Mouse (Mus musculus): Measurements from ENCODE around the gene Cactin. TPM values are rescaled to one million over a fixed set of nuclear protein-coding genes. Genes with fewer than 3 reads are reported as not detected.

Gene Cactin
- polyA plus RNA-seq, 1 experiment from 2014 or later: 15.0 TPM

DNA sequence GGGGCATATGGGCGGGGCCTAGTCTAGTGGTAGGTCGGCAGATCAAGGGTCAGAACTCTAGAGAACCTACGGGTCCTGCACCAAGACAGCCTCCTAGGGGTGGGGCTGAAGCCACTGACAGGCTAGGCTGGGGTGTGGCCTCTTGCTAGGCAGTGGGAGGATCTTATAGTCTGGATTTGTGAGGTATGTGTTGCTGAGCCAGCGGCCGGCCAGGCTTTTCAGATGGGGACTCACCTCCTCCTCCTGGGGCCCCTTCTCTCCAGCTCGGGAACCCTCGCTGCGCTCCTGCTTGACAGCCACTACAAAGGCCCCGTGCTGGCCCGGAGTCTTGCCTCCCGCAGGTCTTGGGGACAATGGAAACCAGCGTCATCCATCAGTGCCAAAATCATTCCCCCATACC is 28.2 kb downstream of the Cactin start:
- TF ChIP-seq CTCF (IDR thresholded peaks at IDR 0.05; ENCODE audit: low read depth): no peak
- no peaks in the 10 kb centered on the region for H3K27me3 ChIP-seq (replicated peaks; ENCODE audit: control insufficient read depth, insufficient read depth, low read length)
- ATAC-seq: no peak
- 4% methylated on average over 12 of the region's 12 CpGs for WGBS
- H3K4me1 ChIP-seq (replicated peaks; ENCODE audit: control insufficient read depth, insufficient read depth, low read length): no peaks in the 10 kb centered on the region
- H3K9ac ChIP-seq (ENCODE audit: low read depth, low read length): 0 out of 2 replicates have a peak overlapping the region, but pooled peaks have one; percentile 73
- peaks cover 13% of the 10 kb centered on the region; the same call in 1 of the 2 replicates for H3K36me3 ChIP-seq (ENCODE audit: control insufficient read depth, insufficient read depth)
- H3K4me3 ChIP-seq (ENCODE audit: low read depth, low read length): peak overlapping the region; percentile 76
- no peaks in the 10 kb centered on the region for H3K9me3 ChIP-seq (ENCODE audit: control insufficient read depth)
- no peak overlapping the region; the same call in 1 of the 2 replicates for H3K27ac ChIP-seq (ENCODE audit: low read depth, low read length)
- peak overlapping the region; percentile 90 for H3K4me2 ChIP-seq (replicated peaks; ENCODE audit: low read depth)

GRCm38 (mm10) chr10:81349961-81350350 is 29.1 kb downstream of the Cactin start:
- H3K4me1 ChIP-seq (replicated peaks; ENCODE audit: control insufficient read depth, insufficient read depth, low read length): no peaks in the 10 kb centered on the region
- ATAC-seq: no peak
- TF ChIP-seq CTCF (IDR thresholded peaks at IDR 0.05; ENCODE audit: low read depth): no peak

DNA sequence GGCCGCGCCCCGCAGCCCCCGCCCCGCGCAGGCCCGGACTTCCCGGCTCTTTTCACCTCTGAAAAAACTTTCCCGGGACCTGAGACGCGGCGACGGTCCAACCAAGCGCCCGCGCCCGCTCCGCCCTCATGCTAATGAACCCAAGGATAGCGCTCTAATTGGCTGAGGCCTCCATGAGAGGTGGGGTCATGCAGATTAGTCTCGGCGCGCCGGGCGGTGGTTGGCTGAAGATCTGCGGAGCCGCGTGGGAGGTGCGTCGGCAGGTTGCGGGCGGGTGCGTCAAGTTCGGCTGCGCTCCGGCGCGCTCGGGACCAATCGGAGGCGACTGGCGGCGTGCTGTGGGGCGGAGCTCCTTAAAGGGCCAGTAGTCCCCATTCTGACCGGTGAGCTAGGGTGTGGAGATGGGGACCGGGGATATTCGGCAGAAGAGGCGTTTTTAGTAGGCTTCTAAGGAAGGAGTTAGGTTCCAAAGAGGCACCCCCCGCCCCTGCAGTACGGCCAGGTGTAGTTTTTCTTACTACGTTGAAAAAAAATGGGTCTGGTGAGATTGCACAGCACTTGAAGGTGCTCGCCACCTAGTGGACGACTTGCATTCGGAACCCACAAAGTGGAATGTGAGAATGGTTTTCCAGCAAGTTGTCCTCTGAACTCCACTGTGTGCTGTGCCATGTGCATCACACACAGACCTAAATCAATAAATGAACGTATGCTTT is 29.6 kb downstream of the Cactin start, which contains the start of gene Hmg20b:
Gene Hmg20b (minus strand): TSS at position 130 of the 713 bp plus-strand sequence.
- under 1% methylated on average over 54 of the region's 54 CpGs for WGBS
- peak; percentile 92 for ATAC-seq

More at GRCm38 (mm10) chr10:81349961-81350350, 29.1 kb downstream of the Cactin start:
- H3K9me3 ChIP-seq (ENCODE audit: control insufficient read depth): no peaks in the 10 kb centered on the region
- peak overlapping the region; percentile 90 for H3K4me2 ChIP-seq (replicated peaks; ENCODE audit: low read depth)
- peak overlapping the region; percentile 76 for H3K4me3 ChIP-seq (ENCODE audit: low read depth, low read length)
- H3K9ac ChIP-seq (ENCODE audit: low read depth, low read length): peak overlapping the region; percentile 73
- no peaks in the 10 kb centered on the region for H3K27me3 ChIP-seq (replicated peaks; ENCODE audit: control insufficient read depth, insufficient read depth, low read length)
- peaks cover 13% of the 10 kb centered on the region; the same call in 1 of the 2 replicates for H3K36me3 ChIP-seq (ENCODE audit: control insufficient read depth, insufficient read depth)
- under 1% methylated on average over 28 of the region's 29 CpGs for WGBS
- H3K27ac ChIP-seq (ENCODE audit: low read depth, low read length): peak overlapping the region; percentile 75

DNA sequence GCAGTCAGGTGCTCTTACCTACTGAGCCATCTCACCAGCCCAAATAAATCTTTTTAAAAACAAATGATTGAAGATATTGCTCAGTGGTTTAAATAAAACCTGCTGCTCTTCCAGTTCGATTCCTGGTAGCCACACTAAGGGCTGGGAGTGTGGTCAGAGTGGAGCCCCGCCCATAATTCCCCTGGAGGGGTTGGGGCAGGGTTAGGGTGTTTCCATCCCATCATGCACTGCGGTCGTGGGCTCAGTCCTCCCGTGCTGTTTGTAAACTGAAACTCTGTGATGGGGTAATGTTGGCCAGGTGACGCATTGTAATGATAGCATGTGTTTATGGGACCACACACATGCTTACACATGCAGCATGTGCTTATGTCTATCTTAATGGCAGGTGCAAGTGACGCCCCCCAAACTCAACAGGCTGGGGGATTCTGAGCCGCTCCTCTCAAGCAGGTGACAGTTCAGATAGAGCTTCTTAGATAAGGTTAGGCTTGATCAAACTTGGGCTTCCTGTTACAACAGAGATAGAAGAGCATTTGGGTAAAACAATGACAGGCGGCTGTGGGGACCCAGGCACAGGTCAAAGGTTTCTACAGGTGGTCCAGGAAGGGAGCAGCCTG is 30.9 kb downstream of the Cactin start:
- Histone ChIP-seq H3K4me1 (replicated peaks; ENCODE audit: control insufficient read depth, insufficient read depth, low read length) (no peaks in the 10 kb centered on the region), H3K9ac (ENCODE audit: low read depth, low read length) (no peak overlapping the region), H3K27me3 (replicated peaks; ENCODE audit: control insufficient read depth, insufficient read depth, low read length) (no peaks in the 10 kb centered on the region), H3K9me3 (ENCODE audit: control insufficient read depth) (no peaks in the 10 kb centered on the region), H3K4me2 (replicated peaks; ENCODE audit: low read depth) (0 out of 2 replicates have a peak overlapping the region, but pooled peaks have one; percentile 21), H3K4me3 (ENCODE audit: low read depth, low read length) (no peak overlapping the region), H3K36me3 (ENCODE audit: control insufficient read depth, insufficient read depth) (peaks cover 13% of the 10 kb centered on the region; the same call in 1 of the 2 replicates), H3K27ac (ENCODE audit: low read depth, low read length) (no peak overlapping the region)
- 12% methylated on average over 9 of the region's 9 CpGs for WGBS
- no peak for TF ChIP-seq CTCF (IDR thresholded peaks at IDR 0.05; ENCODE audit: low read depth)
- ATAC-seq: no peak

More for the DNA sequence above, 29.6 kb downstream of the Cactin start, which contains the start of gene Hmg20b:
- Histone ChIP-seq H3K4me2 (replicated peaks; ENCODE audit: low read depth) (peak within 1 kb of the TSS; percentile 90), H3K9me3 (ENCODE audit: control insufficient read depth) (no peaks in the 10 kb centered on the region), H3K27ac (ENCODE audit: low read depth, low read length) (peak within 1 kb of the TSS; percentile 75), H3K27me3 (replicated peaks; ENCODE audit: control insufficient read depth, insufficient read depth, low read length) (no peaks in the 10 kb centered on the region), H3K4me1 (replicated peaks; ENCODE audit: control insufficient read depth, insufficient read depth, low read length) (no peaks in the 10 kb centered on the region), H3K9ac (ENCODE audit: low read depth, low read length) (peak within 1 kb of the TSS; percentile 73), H3K36me3 (ENCODE audit: control insufficient read depth, insufficient read depth) (peaks cover 13% of the 10 kb centered on the region; the same call in 1 of the 2 replicates), H3K4me3 (ENCODE audit: low read depth, low read length) (peak within 1 kb of the TSS; percentile 76)
- peak; percentile 93 for TF ChIP-seq CTCF (IDR thresholded peaks at IDR 0.05; ENCODE audit: low read depth)

DNA sequence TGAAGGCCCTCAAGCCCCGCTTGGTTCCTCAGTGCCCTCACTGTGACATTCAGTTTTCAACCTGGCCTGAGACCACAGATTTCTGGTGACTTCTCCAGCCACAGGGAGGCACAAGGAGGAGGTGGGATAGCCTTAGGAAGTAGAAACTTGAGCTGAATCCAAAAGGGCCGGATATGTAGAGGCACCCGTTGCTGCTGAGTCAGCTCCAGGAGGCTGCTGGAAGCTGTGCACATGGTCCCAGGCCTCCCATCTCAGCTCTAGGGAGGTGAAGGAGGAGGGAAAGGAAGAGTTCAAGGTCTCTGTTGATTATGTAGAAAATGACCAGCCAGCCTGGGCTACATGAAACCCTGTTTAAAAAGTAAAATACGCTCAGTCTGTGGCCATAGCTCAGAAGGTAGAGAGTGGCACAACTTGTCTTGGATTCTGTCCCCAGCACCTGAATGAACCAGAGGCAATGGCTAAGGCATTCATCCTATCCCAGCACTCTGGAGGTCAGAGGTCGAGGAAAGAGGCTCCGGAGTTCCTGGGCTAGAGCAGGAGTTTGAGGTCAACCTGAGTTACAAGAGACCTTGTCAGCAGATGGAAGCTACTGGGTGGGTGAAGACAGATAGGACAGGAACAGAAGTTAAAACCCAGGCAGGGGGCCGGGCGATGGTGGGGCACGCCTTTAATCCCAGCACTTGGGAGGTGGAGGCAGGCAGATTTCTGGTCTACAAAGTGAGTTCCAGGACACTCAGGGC is 34.0 kb downstream of the Cactin start:
- H3K4me2 ChIP-seq (replicated peaks; ENCODE audit: low read depth): no peak overlapping the region
- no peak for ATAC-seq
- 69% methylated on average over 9 of the region's 9 CpGs for WGBS
- peaks cover 6% of the 10 kb centered on the region; the same call in 1 of the 2 replicates for H3K4me1 ChIP-seq (replicated peaks; ENCODE audit: control insufficient read depth, insufficient read depth, low read length)
- no peak overlapping the region for H3K4me3 ChIP-seq (ENCODE audit: low read depth, low read length)
- H3K9me3 ChIP-seq (ENCODE audit: control insufficient read depth): no peaks in the 10 kb centered on the region
- H3K27me3 ChIP-seq (replicated peaks; ENCODE audit: control insufficient read depth, insufficient read depth, low read length): no peaks in the 10 kb centered on the region
- no peaks in the 10 kb centered on the region for H3K36me3 ChIP-seq (ENCODE audit: control insufficient read depth, insufficient read depth)
- no peak overlapping the region for H3K9ac ChIP-seq (ENCODE audit: low read depth, low read length)
- TF ChIP-seq CTCF (IDR thresholded peaks at IDR 0.05; ENCODE audit: low read depth): no peak
- no peak overlapping the region; the same call in 1 of the 2 replicates for H3K27ac ChIP-seq (ENCODE audit: low read depth, low read length)

DNA sequence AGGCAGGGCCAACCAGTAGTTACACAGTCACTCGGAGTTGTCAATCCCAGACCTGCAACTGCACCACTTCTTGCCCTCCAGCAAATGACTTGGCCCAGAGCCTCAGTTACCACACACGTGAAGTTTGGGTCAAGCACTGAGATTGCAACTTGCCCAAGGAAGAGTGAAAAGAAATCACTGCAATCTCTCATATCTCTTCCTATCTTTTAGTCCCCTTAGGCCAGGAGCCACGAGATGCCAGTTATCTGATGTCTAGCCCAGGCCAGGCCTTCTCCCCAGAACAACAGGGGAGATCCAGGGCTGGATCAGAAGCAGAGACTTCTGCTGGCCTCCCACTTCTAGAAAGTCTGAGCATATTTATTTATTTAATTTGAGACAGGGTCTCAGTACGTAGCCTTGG is 34.6 kb downstream of the Cactin start:
- Histone ChIP-seq H3K27me3 (replicated peaks; ENCODE audit: control insufficient read depth, insufficient read depth, low read length) (no peaks in the 10 kb centered on the region), H3K9me3 (ENCODE audit: control insufficient read depth) (no peaks in the 10 kb centered on the region), H3K36me3 (ENCODE audit: control insufficient read depth, insufficient read depth) (no peaks in the 10 kb centered on the region), H3K4me2 (replicated peaks; ENCODE audit: low read depth) (no peak overlapping the region), H3K9ac (ENCODE audit: low read depth, low read length) (no peak overlapping the region), H3K4me1 (replicated peaks; ENCODE audit: control insufficient read depth, insufficient read depth, low read length) (peaks cover 6% of the 10 kb centered on the region; the same call in 1 of the 2 replicates), H3K4me3 (ENCODE audit: low read depth, low read length) (no peak overlapping the region), H3K27ac (ENCODE audit: low read depth, low read length) (no peak overlapping the region)
- no peak for ATAC-seq
- no peak for TF ChIP-seq CTCF (IDR thresholded peaks at IDR 0.05; ENCODE audit: low read depth)
- 91% methylated on average over 4 of the region's 4 CpGs for WGBS
